Mouse (Mus musculus): ENCODE measurements around the gene Serinc5. TPM values are rescaled to one million over a fixed set of nuclear protein-coding genes. Genes with fewer than 3 reads are reported as not detected.
"Not testable (repeated sequence)": the region's sequence is repeated elsewhere in the genome, so short reads cannot be mapped to it uniquely, and the experiment has no call there.

Gene Serinc5
- polyA plus RNA-seq, 1 experiment from 2014 or later, result 18.7 TPM

- no peak overlapping the region for H3K27ac ChIP-seq
- no peaks in the 10 kb centered on the region for H3K36me3 ChIP-seq
- no peak overlapping the region for H3K4me3 ChIP-seq
- 24% methylated on average over 3 of the region's 3 CpGs for WGBS
- ATAC-seq (ENCODE audit: low FRiP score), result 0 out of 2 replicates have a peak, but pooled peaks have one; percentile 10
- no peaks in the 10 kb centered on the region for H3K9me3 ChIP-seq (replicated peaks)
- H3K4me1 ChIP-seq, result peaks cover 18% of the 10 kb centered on the region
- no peak overlapping the region for H3K9ac ChIP-seq
- H3K4me2 ChIP-seq (replicated peaks), result no peak overlapping the region
- H3K27me3 ChIP-seq, result no peaks in the 10 kb centered on the region
Measured at GRCm38 (mm10) chr13:92593731-92594396, 17.0 kb upstream of the Serinc5 start.

GRCm38 (mm10) chr13:92594481-92594880, 16.4 kb upstream of the Serinc5 start:
- Histone ChIP-seq H3K27me3 (no peaks in the 10 kb centered on the region), H3K4me2 (replicated peaks) (no peak overlapping the region), H3K9ac (no peak overlapping the region), H3K4me1 (peaks cover 18% of the 10 kb centered on the region), H3K36me3 (no peaks in the 10 kb centered on the region), H3K9me3 (replicated peaks) (no peaks in the 10 kb centered on the region), H3K27ac (no peak overlapping the region), H3K4me3 (no peak overlapping the region)
- ATAC-seq (ENCODE audit: low FRiP score), result peak; percentile 66; the same call in 1 of the 2 replicates
- 36% methylated on average over 6 of the region's 6 CpGs for WGBS

GRCm38 (mm10) chr13:92594907-92595306, 16.0 kb upstream of the Serinc5 start:
- no peak overlapping the region for H3K27ac ChIP-seq
- no peak overlapping the region for H3K4me2 ChIP-seq (replicated peaks)
- H3K27me3 ChIP-seq, result no peaks in the 10 kb centered on the region
- no peaks in the 10 kb centered on the region for H3K9me3 ChIP-seq (replicated peaks)
- H3K9ac ChIP-seq, result no peak overlapping the region
- peaks cover 18% of the 10 kb centered on the region for H3K4me1 ChIP-seq
- ATAC-seq (ENCODE audit: low FRiP score), result no peak
- 88% methylated on average over 3 of the region's 3 CpGs for WGBS
- H3K4me3 ChIP-seq, result no peak overlapping the region
- H3K36me3 ChIP-seq, result no peaks in the 10 kb centered on the region

- ATAC-seq (ENCODE audit: low FRiP score), result no peak
Measured at GRCm38 (mm10) chr13:92595424-92595823, 15.5 kb upstream of the Serinc5 start.

GRCm38 (mm10) chr13:92605306-92605705, 5.6 kb upstream of the Serinc5 start:
- not testable (repeated sequence) for H3K4me1 ChIP-seq; H3K27me3 ChIP-seq; ATAC-seq (ENCODE audit: low FRiP score); H3K27ac ChIP-seq; H3K4me3 ChIP-seq; H3K4me2 ChIP-seq (replicated peaks); H3K9ac ChIP-seq; H3K9me3 ChIP-seq (replicated peaks); H3K36me3 ChIP-seq
- WGBS, result 82% methylated on average over 4 of the region's 4 CpGs

More at GRCm38 (mm10) chr13:92595424-92595823, 15.5 kb upstream of the Serinc5 start:
- no peak overlapping the region for H3K27ac ChIP-seq
- no peak overlapping the region for H3K9ac ChIP-seq
- H3K4me1 ChIP-seq, result peaks cover 18% of the 10 kb centered on the region
- H3K27me3 ChIP-seq, result no peaks in the 10 kb centered on the region
- H3K4me3 ChIP-seq, result no peak overlapping the region
- WGBS, result 63% methylated on average over 3 of the region's 3 CpGs
- H3K4me2 ChIP-seq (replicated peaks), result no peak overlapping the region
- no peaks in the 10 kb centered on the region for H3K36me3 ChIP-seq
- H3K9me3 ChIP-seq (replicated peaks), result no peaks in the 10 kb centered on the region

GRCm38 (mm10) chr13:92609486-92610310, 1.2 kb upstream of the Serinc5 start:
- 0 out of 2 replicates have a peak, but pooled peaks cover 5% of the 10 kb centered on the region for H3K27me3 ChIP-seq
- H3K27ac ChIP-seq, result peak overlapping the region; percentile 35
- peaks cover 16% of the 10 kb centered on the region for H3K4me1 ChIP-seq
- peak overlapping the region; percentile 87 for H3K4me2 ChIP-seq (replicated peaks)
- peak overlapping the region; percentile 77 for H3K4me3 ChIP-seq
- H3K9ac ChIP-seq, result no peak overlapping the region
- ATAC-seq (ENCODE audit: low FRiP score), result no peak
- H3K36me3 ChIP-seq, result no peaks in the 10 kb centered on the region
- H3K9me3 ChIP-seq (replicated peaks), result no peaks in the 10 kb centered on the region
- WGBS, result 13% methylated on average over 13 of the region's 13 CpGs

- peak; percentile 74 for ATAC-seq (ENCODE audit: low FRiP score)
- peak overlapping the region; percentile 81 for H3K27ac ChIP-seq
Measured at GRCm38 (mm10) chr13:92611254-92611784, 428 bp downstream of the Serinc5 start.

GRCm38 (mm10) chr13:92611917-92612316, 1.0 kb downstream of the Serinc5 start:
- 0 out of 2 replicates have a peak, but pooled peaks cover 5% of the 10 kb centered on the region for H3K27me3 ChIP-seq
- peak overlapping the region; percentile 82 for H3K9ac ChIP-seq
- H3K36me3 ChIP-seq, result no peaks in the 10 kb centered on the region
- no peaks in the 10 kb centered on the region for H3K9me3 ChIP-seq (replicated peaks)
- H3K4me2 ChIP-seq (replicated peaks), result peak overlapping the region; percentile 87
- peaks cover 16% of the 10 kb centered on the region for H3K4me1 ChIP-seq
- peak overlapping the region; percentile 77 for H3K4me3 ChIP-seq
- no peak overlapping the region for H3K27ac ChIP-seq
- 8% methylated on average over 7 of the region's 7 CpGs for WGBS
- ATAC-seq (ENCODE audit: low FRiP score), result no peak

More at GRCm38 (mm10) chr13:92611254-92611784, 428 bp downstream of the Serinc5 start:
- Histone ChIP-seq H3K4me1 (peaks cover 16% of the 10 kb centered on the region), H3K4me2 (replicated peaks) (peak overlapping the region; percentile 87), H3K27me3 (0 out of 2 replicates have a peak, but pooled peaks cover 5% of the 10 kb centered on the region), H3K4me3 (peak overlapping the region; percentile 77), H3K9ac (peak overlapping the region; percentile 82), H3K36me3 (no peaks in the 10 kb centered on the region), H3K9me3 (replicated peaks) (no peaks in the 10 kb centered on the region)
- under 1% methylated on average over 43 of the region's 43 CpGs for WGBS

- no peak overlapping the region for H3K27ac ChIP-seq
- 85% methylated on average over 5 of the region's 5 CpGs for WGBS
- 0 out of 2 replicates have a peak, but pooled peaks cover 5% of the 10 kb centered on the region for H3K27me3 ChIP-seq
- H3K9me3 ChIP-seq (replicated peaks), result no peaks in the 10 kb centered on the region
- H3K4me2 ChIP-seq (replicated peaks), result peak overlapping the region; percentile 87; the same call in 1 of the 2 replicates
- peaks cover 16% of the 10 kb centered on the region for H3K4me1 ChIP-seq
- no peak overlapping the region for H3K9ac ChIP-seq
- no peaks in the 10 kb centered on the region for H3K36me3 ChIP-seq
- no peak overlapping the region for H3K4me3 ChIP-seq
- ATAC-seq (ENCODE audit: low FRiP score), result no peak
Measured at GRCm38 (mm10) chr13:92613094-92613493, 2.2 kb downstream of the Serinc5 start.

GRCm38 (mm10) chr13:92615201-92615600, 4.3 kb downstream of the Serinc5 start:
- H3K4me1 ChIP-seq, result peaks cover 10% of the 10 kb centered on the region
- 83% methylated on average over 5 of the region's 5 CpGs for WGBS

GRCm38 (mm10) chr13:92616459-92616858, 5.6 kb downstream of the Serinc5 start:
- no peaks in the 10 kb centered on the region for H3K36me3 ChIP-seq
- H3K9me3 ChIP-seq (replicated peaks), result no peaks in the 10 kb centered on the region
- no peak for ATAC-seq (ENCODE audit: low FRiP score)
- H3K4me1 ChIP-seq, result peaks cover 8% of the 10 kb centered on the region
- WGBS, result 94% methylated on average over 8 of the region's 8 CpGs
- no peak overlapping the region for H3K27ac ChIP-seq
- H3K4me3 ChIP-seq, result no peak overlapping the region
- H3K27me3 ChIP-seq, result 0 out of 2 replicates have a peak, but pooled peaks cover 5% of the 10 kb centered on the region
- H3K4me2 ChIP-seq (replicated peaks), result no peak overlapping the region
- no peak overlapping the region for H3K9ac ChIP-seq

More at GRCm38 (mm10) chr13:92615201-92615600, 4.3 kb downstream of the Serinc5 start:
- 0 out of 2 replicates have a peak, but pooled peaks cover 5% of the 10 kb centered on the region for H3K27me3 ChIP-seq
- no peaks in the 10 kb centered on the region for H3K36me3 ChIP-seq
- H3K9ac ChIP-seq, result no peak overlapping the region
- ATAC-seq (ENCODE audit: low FRiP score), result no peak
- no peak overlapping the region for H3K27ac ChIP-seq
- no peaks in the 10 kb centered on the region for H3K9me3 ChIP-seq (replicated peaks)
- no peak overlapping the region for H3K4me2 ChIP-seq (replicated peaks)
- H3K4me3 ChIP-seq, result no peak overlapping the region

- no peaks in the 10 kb centered on the region; the same call in 1 of the 2 replicates for H3K36me3 ChIP-seq
- no peaks in the 10 kb centered on the region for H3K9me3 ChIP-seq (replicated peaks)
- 100% methylated on average over 1 of the region's 1 CpGs for WGBS
- no peak overlapping the region for H3K9ac ChIP-seq
- no peak overlapping the region for H3K4me3 ChIP-seq
- no peaks in the 10 kb centered on the region for H3K27me3 ChIP-seq
- no peak overlapping the region for H3K27ac ChIP-seq
- no peaks in the 10 kb centered on the region for H3K4me1 ChIP-seq
- ATAC-seq (ENCODE audit: low FRiP score), result no peak
- no peak overlapping the region for H3K4me2 ChIP-seq (replicated peaks)
Measured at GRCm38 (mm10) chr13:92626196-92626595, 15.3 kb downstream of the Serinc5 start.
